Comparison of ENCODE assay signal across 12 mouse cellular contexts in the genomic region with DNA sequence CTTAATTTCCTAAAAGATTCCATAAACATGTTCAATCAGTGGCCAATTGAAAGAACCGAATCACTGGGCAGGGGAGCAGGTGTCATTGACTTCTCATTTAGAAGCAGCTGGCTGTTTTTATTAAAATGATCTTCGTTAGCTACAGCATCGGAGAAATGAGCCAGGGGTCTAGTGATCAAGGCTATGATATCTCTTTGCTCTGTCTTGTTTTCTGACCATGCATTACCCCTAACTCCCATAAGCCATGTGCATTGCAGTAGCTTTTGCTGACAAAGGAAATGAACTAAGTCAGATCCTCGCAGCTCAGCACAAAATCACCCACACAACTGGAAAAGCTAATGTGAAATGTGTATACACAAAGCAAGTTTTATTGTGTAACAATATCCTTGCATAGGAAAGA.
"Had no signal": no experiment of that assay in that cellular context is flagged by ENCODE, and none has a peak within 500 bp of the region (broad histone marks: within the 10 kb centered on the region; RNA-seq: fewer than 3 reads in every experiment).

No protein-coding gene starts in this region.

- H3K4me1 ChIP-seq: kidney, embryonic 15.5 days; liver, embryonic 13.5 days had no signal

- H3K27me3 ChIP-seq: kidney, embryonic 15.5 days; liver, embryonic 13.5 days had no signal

- H3K9ac ChIP-seq: kidney, embryonic 15.5 days; liver, embryonic 13.5 days had no signal

- H3K27ac ChIP-seq: kidney, embryonic 15.5 days; left cerebral cortex, adult 2 months; liver, embryonic 13.5 days had no signal

- H3K4me2 ChIP-seq: kidney, embryonic 15.5 days; liver, embryonic 13.5 days had no signal

- H3K9me3 ChIP-seq: kidney, embryonic 15.5 days; liver, embryonic 13.5 days had no signal

- DNase-seq: kidney, adult 8-10 months; kidney, postnatal 10 days; kidney, postnatal 36 days; layer of hippocampus, postnatal 36 days; liver, embryonic 13.5 days; lung, adult 2 months; lung, postnatal 14 days; lung, postnatal 4 days; thymus, adult 18-20 months; thymus, postnatal 36 days had no signal

- H3K36me3 ChIP-seq: kidney, embryonic 15.5 days; liver, embryonic 13.5 days had no signal

- H3K4me3 ChIP-seq: kidney, embryonic 15.5 days; left cerebral cortex, adult 2 months; liver, embryonic 13.5 days had no signal
